Mouse (Mus musculus) megakaryocyte progenitor cell, adult 5-6 weeks (primary cell): Measurements from ENCODE around the gene Ctps. TPM values are rescaled to one million over a fixed set of nuclear protein-coding genes. Genes with fewer than 3 reads are reported as not detected.

Experiments used
- total RNA-seq, 2 experiments: library from RNA; stranded (forward) in 1 of 2; stranded (reverse) in 1 of 2; fragments of 157-497, 149-512 nt in 1 of 2; fragments of 200-1000 nt in 1 of 2; gene quantifications; 2 replicates each; pipeline versions ENCODE4 v1.2.3 to v1.2.4; 2015 to 2017

Gene Ctps
- total RNA-seq, 2 experiments from 2014 or later = 42.0 to 49.9 TPM

Other genes with a start within 250 kb of the Ctps start
- 50.5 and 60.6 TPM in 2 replicates for gene Scmh1, start 165.0 kb downstream of the Ctps start, total RNA-seq (2015)
- gene Scmh1, start 165.0 kb downstream of the Ctps start, total RNA-seq (2017) = 11.6 and 16.0 TPM in 2 replicates
- not detected in 2 replicates for gene Slfnl1, start 38.0 kb downstream of the Ctps start, total RNA-seq (2015)
- not detected in 2 replicates for gene Slfnl1, start 38.0 kb downstream of the Ctps start, total RNA-seq (2017)
- not detected in 2 replicates for gene Gm8439, start 18.5 kb upstream of the Ctps start, total RNA-seq (2015)
- gene Gm8439, start 18.5 kb upstream of the Ctps start, total RNA-seq (2017) = not detected in 2 replicates
- 3.2 and 4.6 TPM in 2 replicates for gene Cited4, start 96.3 kb upstream of the Ctps start, total RNA-seq (2015)
- 5.6 and 7.5 TPM in 2 replicates for gene Cited4, start 96.3 kb upstream of the Ctps start, total RNA-seq (2017)
- gene Kcnq4, start 178.3 kb upstream of the Ctps start, total RNA-seq (2015) = not detected in 2 replicates
- not detected in 2 replicates for gene Kcnq4, start 178.3 kb upstream of the Ctps start, total RNA-seq (2017)